Mouse (Mus musculus) heart, embryonic 14.5 days (tissue): ENCODE data around the gene Atxn3. TPM values are rescaled to one million over a fixed set of nuclear protein-coding genes. Genes with fewer than 3 reads are reported as not detected.

ENCODE experiments used
- ATAC-seq: fragments of 200-750 bp; cut with Nextera tagmentation; 2 replicates; pipeline ENCODE4 v1.8.0; 2017; ENCODE audit warnings: low read depth, moderate TSS enrichment; ENCODE audit not compliant: insufficient number of reproducible peaks, insufficient read depth, low FRiP score
- H3K27ac ChIP-seq, 2 experiments: fragments of 200-500 bp in 1 of 2; fragments of 300-500 bp in 1 of 2; sonication (generic) in 1 of 2; replicated peaks in 1 of 2; 2 replicates each; pipeline ENCODE4 v1.5.1; 2012 to 2014; ENCODE audit warnings: low read depth in 2 of 2, low read length in 2 of 2, control low read depth in 1 of 2, mild to moderate bottlenecking in 1 of 2, mixed read lengths in 1 of 2; ENCODE audit not compliant: control insufficient read depth in 1 of 2, insufficient read depth in 1 of 2
- H3K27me3 ChIP-seq: fragments of 300-500 bp; sonication (generic); 2 replicates; pipeline ENCODE4 v1.6.1; 2014; ENCODE audit warnings: mild to moderate bottlenecking, low read length, control low read depth; ENCODE audit not compliant: control insufficient read depth, insufficient read depth
- H3K36me3 ChIP-seq: fragments of 300-500 bp; sonication (generic); 2 replicates; pipeline ENCODE4 v1.6.1; 2014; ENCODE audit warnings: mild to moderate bottlenecking, control low read depth, low read length, mixed read lengths; ENCODE audit not compliant: control insufficient read depth, insufficient read depth
- H3K4me1 ChIP-seq, 2 experiments: fragments of 200-500 bp in 1 of 2; fragments of 300-500 bp in 1 of 2; sonication (generic) in 1 of 2; 2 replicates each; pipeline ENCODE4 v1.6.1; 2012 to 2014; ENCODE audit warnings: low read length in 2 of 2, control low read depth in 1 of 2, mixed read lengths in 1 of 2; ENCODE audit not compliant: control insufficient read depth in 2 of 2, insufficient read depth in 2 of 2
- H3K4me2 ChIP-seq: fragments of 300-500 bp; sonication (generic); 2 replicates; pipeline ENCODE4 v1.6.1; 2014; ENCODE audit warnings: mild to moderate bottlenecking, low read length
- H3K4me3 ChIP-seq, 2 experiments: fragments of 200-500 bp in 1 of 2; fragments of 300-500 bp in 1 of 2; sonication (generic) in 1 of 2; 2 replicates each; pipeline ENCODE4 v1.5.1; 2012 to 2014; ENCODE audit warnings: low read length in 2 of 2, mild to moderate bottlenecking in 2 of 2, control low read depth in 1 of 2, low read depth in 1 of 2, moderate library complexity in 1 of 2; ENCODE audit not compliant: control insufficient read depth in 1 of 2, insufficient read depth in 1 of 2
- H3K9ac ChIP-seq: fragments of 300-500 bp; sonication (generic); 2 replicates; pipeline ENCODE4 v1.6.1; 2014; ENCODE audit warnings: mild to moderate bottlenecking, low read length
- H3K9me3 ChIP-seq: fragments of 300-500 bp; sonication (generic); 2 replicates; pipeline ENCODE4 v1.6.1; 2016; ENCODE audit warnings: low read length, control low read depth; ENCODE audit not compliant: control insufficient read depth
- WGBS: fragments of 180-500 bp; shearing (Covaris S2); extraction: QIAGEN DNeasy Blood & Tissue Kit; methylation state at CpG from one replicate; pipeline ENCODE4 v1.1.7; 2014; 5-methylcytosine and 5-hydroxymethylcytosine counted together
- polyA plus RNA-seq: library from polyadenylated mRNA; unstranded; fragments of >200 nt; fragmentation: Nextera tagmentation; extraction: Ambion mirVana; gene quantifications from 2 replicates; pipeline ENCODE4 v1.2.1, GENCODE M21; 2014

Gene Atxn3
- polyA plus RNA-seq, 1 experiment from 2014 or later = 10.2 TPM

- Histone ChIP-seq H3K4me3 (no peak overlapping the region), H3K36me3 (peaks cover 90% of the 10 kb centered on the region), H3K27me3 (no peaks in the 10 kb centered on the region), H3K4me1 (no peaks in the 10 kb centered on the region), H3K9ac (no peak overlapping the region), H3K27ac (no peak overlapping the region), H3K4me2 (no peak overlapping the region), H3K9me3 (no peaks in the 10 kb centered on the region)
- no peak for ATAC-seq
- 93% methylated on average over 3 of the region's 3 CpGs for WGBS
Observed at GRCm38 (mm10) chr12:101889351-101889750, 68.7 kb downstream of the Atxn3 start.

DNA sequence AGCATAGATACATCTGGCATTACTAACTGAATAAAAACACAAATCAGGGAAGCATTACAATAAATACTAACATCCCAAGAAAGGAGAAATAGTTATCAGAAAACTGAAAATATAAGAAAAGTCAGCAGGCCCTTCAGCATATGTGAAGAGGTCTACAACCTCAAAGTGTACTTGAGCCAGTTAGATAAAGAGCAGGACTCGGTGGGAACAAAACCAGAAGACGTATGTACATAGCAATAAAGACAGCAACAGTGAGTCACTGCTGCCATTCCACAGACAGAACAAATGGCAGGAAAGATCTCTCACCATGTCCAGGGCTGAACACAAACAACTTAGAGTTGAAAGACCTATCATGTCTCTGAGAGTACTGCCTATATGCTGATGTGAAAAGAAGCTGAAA, 69.7 kb downstream of the Atxn3 start:
- Histone ChIP-seq H3K9me3 (no peaks in the 10 kb centered on the region), H3K9ac (no peak overlapping the region), H3K36me3 (peaks cover 90% of the 10 kb centered on the region), H3K4me2 (no peak overlapping the region), H3K27me3 (no peaks in the 10 kb centered on the region), H3K4me3 (no peak overlapping the region), H3K27ac (no peak overlapping the region), H3K4me1 (no peaks in the 10 kb centered on the region)
- no peak for ATAC-seq
- 79% methylated on average over 2 of the region's 2 CpGs for WGBS

- no peak for ATAC-seq
- no peak overlapping the region for H3K4me3 ChIP-seq
- WGBS = 93% methylated on average over 7 of the region's 7 CpGs
- H3K27me3 ChIP-seq = no peaks in the 10 kb centered on the region
- H3K9me3 ChIP-seq = no peaks in the 10 kb centered on the region
- H3K4me2 ChIP-seq = no peak overlapping the region
- no peaks in the 10 kb centered on the region for H3K4me1 ChIP-seq
- no peak overlapping the region for H3K27ac ChIP-seq
- no peak overlapping the region for H3K9ac ChIP-seq
- H3K36me3 ChIP-seq = peaks cover 84% of the 10 kb centered on the region
Observed at GRCm38 (mm10) chr12:101884926-101885325, 73.1 kb downstream of the Atxn3 start.

DNA sequence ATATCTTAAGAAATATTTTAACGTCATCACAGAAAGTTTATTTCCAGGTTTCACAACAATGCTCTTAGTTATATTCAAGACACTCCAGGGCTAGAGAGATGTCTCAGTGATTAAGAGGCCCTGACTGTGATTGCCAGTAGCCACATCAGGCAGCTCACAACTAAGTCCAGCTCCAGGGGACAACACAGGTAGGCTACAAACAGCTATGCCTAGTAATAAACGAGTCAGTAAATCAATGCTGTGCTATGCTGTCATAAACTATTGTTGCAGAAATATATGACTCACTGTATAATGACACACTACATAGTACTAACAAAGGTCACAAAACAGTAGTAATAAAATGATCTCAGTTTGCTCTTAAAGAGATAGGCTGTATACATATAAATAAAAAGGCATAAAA, 81.7 kb downstream of the Atxn3 start:
- Histone ChIP-seq H3K4me1 (no peaks in the 10 kb centered on the region), H3K9me3 (no peaks in the 10 kb centered on the region), H3K27me3 (no peaks in the 10 kb centered on the region), H3K9ac (no peak overlapping the region), H3K4me3 (no peak overlapping the region), H3K4me2 (no peak overlapping the region), H3K27ac (no peak overlapping the region), H3K36me3 (peaks cover 79% of the 10 kb centered on the region)
- no peak for ATAC-seq
- WGBS = 88% methylated on average over 2 of the region's 2 CpGs

GRCm38 (mm10) chr12:101875107-101875506, 82.9 kb downstream of the Atxn3 start:
- Histone ChIP-seq H3K9me3 (no peaks in the 10 kb centered on the region), H3K27me3 (no peaks in the 10 kb centered on the region), H3K36me3 (peaks cover 77% of the 10 kb centered on the region), H3K4me1 (no peaks in the 10 kb centered on the region), H3K4me3 (no peak overlapping the region), H3K27ac (no peak overlapping the region), H3K9ac (no peak overlapping the region), H3K4me2 (no peak overlapping the region)
- WGBS = 75% methylated on average over 1 of the region's 1 CpGs
- ATAC-seq = no peak

Other genes starting within 250 kb of the Atxn3 start
- 0.32 and 0.38 TPM in 2 replicates for gene Tc2n, start 239.7 kb downstream of the Atxn3 start, polyA plus RNA-seq
- gene Fbln5, start 139.2 kb downstream of the Atxn3 start, polyA plus RNA-seq = 108 and 152 TPM in 2 replicates
- gene Trip11, start 45.0 kb downstream of the Atxn3 start, polyA plus RNA-seq = 20.5 and 21.8 TPM in 2 replicates
- gene Cpsf2, start 17.7 kb upstream of the Atxn3 start, polyA plus RNA-seq = 21.5 and 23.2 TPM in 2 replicates
- 2.7 and 3.1 TPM in 2 replicates for gene Slc24a4, start 170.5 kb upstream of the Atxn3 start, polyA plus RNA-seq